Mouse (Mus musculus) bone marrow, adult 2 months (tissue): ENCODE measurements around the gene Tm4sf5. TPM values are rescaled to one million over a fixed set of nuclear protein-coding genes. Genes with fewer than 3 reads are reported as not detected.
"Not testable (repeated sequence)": the region's sequence is repeated elsewhere in the genome, so short reads cannot be mapped to it uniquely, and the experiment has no call there.

Source experiments
- H3K27ac ChIP-seq: fragments of 200-500 bp; 2 replicates; pipeline ENCODE4 v1.5.1; 2012; ENCODE audit warnings: low read depth, mild to moderate bottlenecking, control low read depth, inconsistent platforms, low read length; ENCODE audit not compliant: control insufficient read depth, poor library complexity, insufficient read depth
- H3K4me1 ChIP-seq: fragments of 200-500 bp; 2 replicates; pipeline ENCODE4 v1.6.1; 2011; ENCODE audit warnings: low read length; ENCODE audit not compliant: control insufficient read depth, insufficient read depth
- H3K4me3 ChIP-seq: fragments of 200-500 bp; replicated peaks from 2 replicates; pipeline ENCODE3; 2011; ENCODE audit warnings: mild to moderate bottlenecking, low read depth, low read length, control low read depth; ENCODE audit not compliant: control insufficient read depth
- CTCF ChIP-seq: fragments of 200-500 bp; IDR thresholded peaks from 2 replicates; pipeline ENCODE4 v1.5.1; 2011; ENCODE audit warnings: low read length, control low read depth; ENCODE audit not compliant: control insufficient read depth, insufficient read depth
- POLR2A ChIP-seq: fragments of 200-500 bp; IDR thresholded peaks from 2 replicates; pipeline ENCODE4 v1.6.1; 2011; ENCODE audit warnings: low read depth, mild to moderate bottlenecking, control low read depth, low read length, borderline replicate concordance; ENCODE audit not compliant: control insufficient read depth
- WGBS: fragments of 180-500 bp; shearing (Covaris S2); methylation state at CpG from one replicate; pipeline ENCODE4 v1.1.7; 2018; 5-methylcytosine and 5-hydroxymethylcytosine counted together
- polyA plus RNA-seq: library from polyadenylated mRNA; stranded (reverse); fragments of >200 nt; gene quantifications from 2 replicates; pipeline ENCODE4 v1.2.4, GENCODE M21; 2011; ENCODE audit warnings: low replicate concordance; ENCODE audit not compliant: missing spikeins, insufficient read depth, insufficient read length

Gene Tm4sf5
- polyA plus RNA-seq, 1 experiment, result not detected

DNA sequence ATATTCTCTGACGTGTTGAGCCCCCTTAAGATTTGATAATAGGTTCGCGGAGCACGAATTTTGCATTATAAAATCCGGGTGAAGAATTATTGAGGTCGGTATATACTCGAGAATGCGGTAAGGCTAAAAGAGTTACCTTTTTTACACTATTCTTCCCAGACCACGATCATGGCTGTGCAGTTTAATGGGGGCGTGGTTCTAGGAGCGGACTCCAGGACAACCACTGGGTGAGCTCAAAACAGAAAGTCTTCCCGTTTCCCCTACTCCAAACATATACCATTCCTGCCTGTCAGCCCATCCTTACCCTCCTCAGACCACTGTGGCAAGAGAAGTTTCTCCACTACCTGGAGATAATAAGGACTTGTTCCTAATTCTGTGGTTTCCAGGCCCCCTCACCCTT is 20.7 kb downstream of the Tm4sf5 start:
- WGBS, result 2% methylated on average over 12 of the region's 12 CpGs
- peak overlapping the region; percentile 84 for H3K4me3 ChIP-seq
- H3K4me1 ChIP-seq, result no peaks in the 10 kb centered on the region; the same call in 1 of the 2 replicates
- TF ChIP-seq POLR2A, result no peak
- no peak for TF ChIP-seq CTCF
- no peak overlapping the region for H3K27ac ChIP-seq

DNA sequence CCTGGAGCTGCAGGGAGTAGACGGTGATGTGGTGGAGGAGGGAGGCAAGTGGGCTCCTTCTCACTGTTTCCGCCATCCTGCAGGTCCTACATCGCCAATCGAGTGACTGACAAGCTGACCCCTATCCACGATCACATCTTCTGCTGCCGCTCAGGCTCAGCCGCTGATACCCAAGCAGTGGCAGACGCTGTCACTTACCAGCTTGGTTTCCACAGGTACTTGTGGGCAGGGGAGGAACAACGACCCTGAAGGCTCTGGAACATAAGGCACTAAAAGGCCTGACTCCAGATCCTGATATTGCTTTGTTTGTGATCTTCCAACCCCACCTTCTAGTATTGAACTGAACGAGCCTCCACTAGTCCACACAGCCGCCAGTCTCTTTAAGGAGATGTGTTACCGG is 21.2 kb downstream of the Tm4sf5 start:
- no peak overlapping the region for H3K27ac ChIP-seq
- TF ChIP-seq POLR2A (no peak), CTCF (no peak)
- H3K4me1 ChIP-seq, result no peaks in the 10 kb centered on the region; the same call in 1 of the 2 replicates
- WGBS, result 88% methylated on average over 12 of the region's 12 CpGs
- H3K4me3 ChIP-seq, result no peak overlapping the region

DNA sequence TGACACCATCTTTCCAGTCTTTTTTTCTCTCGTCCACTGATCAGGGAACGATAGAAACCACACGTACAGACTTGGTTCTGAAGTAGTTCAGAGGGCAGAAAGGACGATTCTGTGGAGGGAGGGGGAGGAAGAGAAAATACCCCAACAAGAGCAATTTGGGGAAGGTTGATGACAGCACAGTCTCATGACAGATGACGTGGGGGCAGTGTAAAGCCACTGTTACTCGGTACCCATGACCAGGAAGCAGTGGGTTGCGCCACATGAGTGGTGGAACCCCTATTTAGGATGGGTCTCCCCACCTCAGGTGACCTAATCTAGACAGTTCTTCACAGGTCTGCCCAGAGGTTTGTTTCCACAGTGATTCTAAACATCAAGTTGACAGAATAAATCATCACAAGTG is 23.6 kb downstream of the Tm4sf5 start:
- Histone ChIP-seq H3K4me3 (no peak overlapping the region), H3K27ac (no peak overlapping the region), H3K4me1 (no peaks in the 10 kb centered on the region; the same call in 1 of the 2 replicates)
- WGBS, result 70% methylated on average over 7 of the region's 7 CpGs
- TF ChIP-seq CTCF (no peak), POLR2A (no peak)

DNA sequence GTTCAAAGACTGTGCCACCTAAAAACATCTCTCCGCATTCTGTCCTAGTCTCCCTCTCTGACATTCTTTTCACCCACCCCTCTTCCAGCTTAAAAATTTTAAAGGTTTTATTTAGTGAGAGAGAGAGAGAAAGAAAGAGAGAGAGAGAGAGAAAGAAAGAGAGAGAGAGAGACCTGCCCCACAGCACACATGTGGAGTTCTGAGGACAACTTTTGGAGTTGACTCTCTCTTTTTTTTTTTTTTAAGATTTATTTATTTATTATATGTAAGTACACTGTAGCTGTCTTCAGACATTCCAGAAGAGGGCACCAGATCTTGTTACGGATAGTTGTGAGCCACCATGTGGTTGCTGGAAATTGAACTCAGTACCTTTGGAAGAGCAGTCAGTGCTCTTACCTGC is 26.0 kb downstream of the Tm4sf5 start:
- H3K4me1 ChIP-seq, H3K4me3 ChIP-seq, H3K27ac ChIP-seq: not testable (repeated sequence)
- WGBS, result 78% methylated on average over 2 of the region's 2 CpGs

DNA sequence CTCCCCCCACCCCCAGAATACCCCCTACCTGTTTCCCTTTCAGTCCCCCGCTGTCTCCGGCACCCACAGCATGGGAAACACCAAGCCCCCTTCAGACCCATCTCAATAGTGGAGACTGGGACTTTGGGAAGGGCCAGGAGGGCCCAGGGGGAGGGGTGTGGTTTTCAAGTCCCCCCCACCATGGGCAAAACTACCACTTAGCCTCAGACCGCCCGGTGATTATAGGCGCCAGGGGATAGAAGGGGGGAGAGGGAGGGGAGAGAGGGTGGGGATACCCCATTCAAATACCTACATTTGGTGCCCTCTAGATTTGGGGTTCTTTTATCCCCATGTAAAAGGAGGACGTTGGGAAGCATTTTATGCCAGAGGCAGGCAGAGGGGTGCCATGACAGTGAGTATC is 27.8 kb downstream of the Tm4sf5 start, which contains the start of gene Gm40193:
Gene Gm40193 (minus strand): TSS at position 101 of the 400 bp plus-strand sequence.
- no peak within 1 kb of the TSS for H3K4me3 ChIP-seq
- no peak within 1 kb of the TSS for H3K27ac ChIP-seq
- H3K4me1 ChIP-seq, result no peaks in the 10 kb centered on the region
- WGBS, result 89% methylated on average over 6 of the region's 6 CpGs
- TF ChIP-seq POLR2A, result no peak
- TF ChIP-seq CTCF, result no peak

DNA sequence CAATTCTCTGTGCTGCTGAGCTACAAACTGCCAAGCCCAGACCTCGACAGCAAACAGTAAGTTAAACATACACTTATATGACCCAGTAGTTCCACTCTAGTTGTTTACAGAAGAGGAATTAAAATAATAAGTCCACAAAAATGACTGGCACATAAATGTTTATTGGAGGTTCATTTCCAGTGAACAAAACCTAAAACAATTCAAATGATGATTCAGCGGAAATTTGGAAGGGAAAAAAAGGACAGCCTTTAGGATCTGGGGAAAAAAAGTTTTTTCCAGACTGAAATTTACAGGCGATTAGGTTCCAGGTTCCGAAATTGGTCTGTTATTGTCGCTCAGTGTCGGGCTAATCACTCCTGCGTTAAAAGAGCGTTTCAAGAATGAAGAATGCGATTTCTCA is 34.4 kb downstream of the Tm4sf5 start:
- 5% methylated on average over 9 of the region's 9 CpGs for WGBS
- Histone ChIP-seq H3K27ac (no peak overlapping the region), H3K4me1 (no peaks in the 10 kb centered on the region), H3K4me3 (peak overlapping the region; percentile 58)
- TF ChIP-seq POLR2A (no peak), CTCF (no peak)

DNA sequence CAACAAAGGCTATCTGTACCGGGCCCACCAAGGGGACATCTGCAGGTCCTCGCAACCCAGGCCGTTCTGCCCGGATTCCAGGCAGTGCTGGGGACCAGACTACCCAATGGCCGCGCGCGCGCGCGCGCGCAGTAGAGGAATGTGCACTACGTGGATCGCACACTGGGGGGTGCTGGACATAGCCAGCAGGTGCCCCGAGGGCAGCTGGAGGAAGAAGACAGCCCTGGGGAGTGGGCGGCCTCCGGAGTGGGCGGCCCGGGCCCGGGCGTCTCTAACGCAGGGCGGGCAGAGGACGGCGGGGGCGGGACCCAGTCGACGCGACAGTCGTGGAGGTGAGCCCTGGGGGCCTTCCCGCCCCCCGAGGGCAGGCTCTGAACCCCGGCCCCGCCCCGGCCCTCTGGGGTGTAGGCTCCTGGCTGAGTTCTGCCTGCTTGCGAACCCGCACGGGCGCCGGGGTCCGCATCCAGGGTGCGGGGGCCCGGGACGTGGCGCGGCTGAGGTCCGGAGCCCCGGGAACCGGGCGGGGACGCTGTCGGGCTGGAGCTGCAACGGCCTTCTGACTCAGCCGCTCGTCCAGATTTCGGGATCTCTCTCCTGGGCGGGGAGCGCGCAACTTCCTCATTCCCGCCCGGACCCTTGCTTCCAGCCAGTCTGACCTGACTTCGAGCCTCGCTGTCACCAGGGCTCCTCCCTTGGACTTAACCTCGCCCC is 35.0 kb downstream of the Tm4sf5 start, which contains the start of gene Pld2:
Gene Pld2 (plus strand): TSS at position 188 of the 711 bp plus-strand sequence.
- Histone ChIP-seq H3K4me1 (no peaks in the 10 kb centered on the region), H3K27ac (no peak within 1 kb of the TSS), H3K4me3 (peak within 1 kb of the TSS; percentile 58)
- under 1% methylated on average over 65 of the region's 65 CpGs for WGBS
- TF ChIP-seq CTCF (peak; percentile 53; the same call in 1 of the 2 replicates), POLR2A (no peak)

DNA sequence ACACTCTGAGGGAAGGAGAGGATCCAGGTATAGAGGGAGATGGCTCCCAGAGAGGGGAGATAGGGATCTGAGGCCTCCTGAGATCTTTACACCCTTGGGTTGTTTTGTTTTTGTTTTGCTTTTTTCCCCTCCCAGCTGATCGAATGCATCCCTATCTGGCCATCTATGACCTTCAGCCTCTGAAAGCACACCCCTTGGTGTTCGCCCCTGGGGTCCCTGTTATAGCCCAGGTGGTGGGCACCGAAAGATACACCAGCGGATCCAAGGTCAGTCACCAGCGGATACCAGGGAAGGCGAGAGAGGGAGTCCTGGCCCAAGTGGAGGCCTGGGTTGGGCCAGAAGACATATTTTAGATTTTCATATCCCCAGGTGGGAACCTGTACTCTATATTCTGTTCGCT is 35.9 kb downstream of the Tm4sf5 start:
- Histone ChIP-seq H3K27ac (no peak overlapping the region), H3K4me1 (no peaks in the 10 kb centered on the region), H3K4me3 (no peak overlapping the region)
- TF ChIP-seq POLR2A (no peak), CTCF (no peak)
- WGBS, result 83% methylated on average over 7 of the region's 7 CpGs

DNA sequence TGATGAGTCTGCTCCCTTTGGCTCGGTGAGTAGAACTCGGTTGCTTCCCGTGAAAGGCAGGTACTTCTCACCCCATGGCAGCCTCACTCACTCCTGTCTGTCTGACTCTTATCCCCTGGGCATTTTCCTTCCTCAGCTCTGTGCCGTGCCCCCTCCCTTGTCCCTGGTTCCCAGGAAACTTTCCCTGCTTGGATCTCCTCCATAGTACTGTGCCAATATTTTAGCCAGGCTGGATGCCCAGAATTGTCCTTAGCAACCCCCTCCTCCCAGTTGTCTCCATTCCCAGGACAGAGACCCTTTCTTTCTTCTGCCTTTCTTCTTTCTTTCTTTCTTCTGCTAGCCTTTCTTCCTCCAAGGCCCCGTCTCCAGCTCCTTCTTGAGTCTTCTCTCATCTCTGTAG is 36.4 kb downstream of the Tm4sf5 start:
- no peak for TF ChIP-seq CTCF
- no peak for TF ChIP-seq POLR2A
- H3K4me3 ChIP-seq, result no peak overlapping the region
- no peak overlapping the region for H3K27ac ChIP-seq
- H3K4me1 ChIP-seq, result no peaks in the 10 kb centered on the region
- 78% methylated on average over 5 of the region's 5 CpGs for WGBS
